Mouse (Mus musculus) testis, adult 2 months (tissue): ENCODE results near the gene Gabpb2.

Experiments
- CTCF ChIP-seq: fragments of 200-500 bp; IDR thresholded peaks from 2 replicates; pipeline ENCODE4 v1.5.1; 2012; ENCODE audit warnings: low read depth, mild to moderate bottlenecking, inconsistent platforms, low read length, moderate library complexity; ENCODE audit not compliant: control insufficient read depth, insufficient read depth, insufficient replicate concordance
- POLR2A ChIP-seq: fragments of 200-500 bp; IDR thresholded peaks from 2 replicates; pipeline ENCODE4 v1.6.1; 2012; ENCODE audit warnings: low read depth, mild to moderate bottlenecking, inconsistent platforms, low read length, moderate library complexity; ENCODE audit not compliant: control insufficient read depth

- TF ChIP-seq CTCF (no peak), POLR2A (no peak)
Observed at GRCm38 (mm10) chr3:95223041-95223440, 5.3 kb upstream of the Gabpb2 start.
